Mouse (Mus musculus): ENCODE results near the gene Tubb2a. TPM values are rescaled to one million over a fixed set of nuclear protein-coding genes. Genes with fewer than 3 reads are reported as not detected.

Tubb2a gene
- total RNA-seq, 1 experiment from 2014 or later: 17.7 TPM

Other genes starting within 250 kb of the Tubb2a start
- gene Serpinb6e, start 234.6 kb downstream of the Tubb2a start, total RNA-seq (2017): not detected in 2 replicates
- not detected in 2 replicates for gene Serpinb6c, start 172.3 kb downstream of the Tubb2a start, total RNA-seq (2017)
- gene Nqo2, start 113.3 kb downstream of the Tubb2a start, total RNA-seq (2017): 5.4 and 7.0 TPM in 2 replicates
- 60.7 and 65.5 TPM in 2 replicates for gene Ripk1, start 75.6 kb downstream of the Tubb2a start, total RNA-seq (2017)
- 21.1 and 24.8 TPM in 2 replicates for gene Serpinb6a, start 75.2 kb downstream of the Tubb2a start, total RNA-seq (2017)
- 7.1 and 14.1 TPM in 2 replicates for gene Bphl, start 40.4 kb downstream of the Tubb2a start, total RNA-seq (2017)
- 3.8 and 6.5 TPM in 2 replicates for gene Tubb2b, start 52.5 kb upstream of the Tubb2a start, total RNA-seq (2017)
- 42.6 and 56.8 TPM in 2 replicates for gene Psmg4, start 85.0 kb upstream of the Tubb2a start, total RNA-seq (2017)

Measured in neutrophil, adult 5-6 weeks (primary cell).